Mouse (Mus musculus): ENCODE data around the gene Micall1. TPM values are rescaled to one million over a fixed set of nuclear protein-coding genes. Genes with fewer than 3 reads are reported as not detected.

Micall1 gene
- 18.8 and 23.8 TPM in 2 replicates for polyA plus RNA-seq (2012; rRNA removed)

DNA sequence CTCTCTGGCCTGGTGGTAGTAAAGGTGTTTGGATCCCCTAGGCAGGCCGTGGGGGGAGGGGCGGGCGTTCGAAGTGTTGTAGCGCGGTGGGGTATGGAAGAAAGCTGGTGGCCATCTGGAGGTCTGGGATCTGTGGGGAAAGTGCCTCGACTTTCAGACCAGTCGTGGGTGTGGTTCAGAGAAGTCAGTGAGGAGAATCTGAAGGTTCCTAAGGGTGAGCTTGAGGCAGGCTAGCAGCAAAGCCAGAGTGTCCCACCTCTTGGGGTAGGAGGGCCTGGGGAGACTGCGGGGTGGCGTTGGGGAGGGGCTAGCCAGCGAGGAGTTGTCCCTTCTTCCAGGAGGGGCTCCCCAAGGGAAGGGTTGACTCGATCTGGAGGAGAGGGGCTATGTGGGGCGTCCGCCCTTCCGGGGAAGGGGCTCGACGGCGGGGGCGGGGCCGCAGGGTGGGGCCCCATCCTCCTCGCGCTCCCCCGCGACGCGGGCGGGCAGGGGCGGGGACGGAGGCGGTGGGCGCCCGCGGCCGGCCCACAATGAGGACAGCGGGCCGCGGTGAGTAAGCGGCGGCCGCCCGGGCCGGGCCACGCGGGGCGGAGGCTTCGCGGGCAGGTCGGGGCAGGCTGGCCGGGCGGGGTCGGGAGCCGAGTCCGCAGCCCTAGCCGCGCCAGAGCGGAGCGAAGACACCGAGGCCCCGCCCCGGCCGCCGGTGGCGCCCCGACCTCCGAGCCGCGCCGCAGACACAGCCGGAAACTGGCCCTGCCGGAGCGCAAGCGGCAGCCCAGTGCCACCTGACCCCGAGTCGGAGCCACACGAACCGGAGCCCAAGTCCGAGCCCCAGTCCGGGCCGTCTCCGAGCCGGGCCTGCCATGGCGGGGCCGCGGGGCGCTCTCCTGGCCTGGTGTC, at the start of gene Micall1:
TSS of gene Micall1 (plus strand) at position 478 of the 900 bp plus-strand sequence.
- peak within 1 kb of the TSS; percentile 86 for H3K27ac ChIP-seq (ENCODE audit: insufficient read depth, low read depth, low read length)
- H3K4me3 ChIP-seq (ENCODE audit: low read depth, low read length), result peak within 1 kb of the TSS; percentile 94
- no peaks in the 10 kb centered on the region for H3K36me3 ChIP-seq (ENCODE audit: control insufficient read depth, insufficient read depth, low read length)
- H3K4me1 ChIP-seq (ENCODE audit: control insufficient read depth, insufficient read depth, insufficient read length, low read length), result peaks cover 16% of the 10 kb centered on the region; the same call in 1 of the 2 replicates
- WGBS, result 1% methylated on average over 78 of the region's 85 CpGs
- peak; percentile 68; the same call in 1 of the 2 replicates for TF ChIP-seq POLR2A (IDR thresholded peaks at IDR 0.05; ENCODE audit: low read depth, low read length)
- TF ChIP-seq CTCF (IDR thresholded peaks at IDR 0.05; ENCODE audit: extremely low read depth, insufficient read length, insufficient replicate concordance, low read depth, low read length), result no peak
- H3K27me3 ChIP-seq (ENCODE audit: control insufficient read depth, insufficient read depth, low read length), result no peaks in the 10 kb centered on the region

DNA sequence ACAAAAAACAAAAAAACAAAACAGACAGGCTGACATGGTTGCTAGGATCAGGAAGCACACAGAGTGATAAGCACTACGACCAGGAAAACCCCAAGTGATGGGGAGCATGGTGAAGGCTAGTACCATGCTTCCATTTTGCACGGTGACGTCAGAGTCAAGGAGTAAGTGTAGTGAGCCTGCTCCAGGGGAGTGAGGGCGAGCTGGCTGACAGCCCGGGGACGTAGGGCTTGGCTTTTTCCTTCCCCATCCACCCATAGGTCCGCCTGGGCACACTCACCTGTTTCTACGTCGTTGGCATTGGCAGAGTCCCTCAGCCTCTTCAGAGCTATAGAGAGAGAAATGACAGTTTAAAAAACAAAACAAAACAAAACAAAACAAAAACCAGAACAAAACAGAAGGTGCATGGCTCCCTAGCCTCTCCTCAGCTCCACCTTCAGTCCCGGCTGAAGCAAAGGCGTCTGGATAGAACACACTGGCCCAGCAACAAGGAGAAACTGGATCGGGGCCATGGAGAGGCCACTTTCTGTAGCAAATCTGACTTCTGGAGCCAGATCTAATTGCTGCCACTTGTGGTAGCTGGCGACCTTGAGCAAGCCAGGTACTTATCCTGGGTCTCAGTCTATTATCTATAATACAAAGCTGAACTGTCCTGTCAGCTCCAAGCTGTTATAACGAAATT, 47.7 kb upstream of the Micall1 start:
- H3K36me3 ChIP-seq (ENCODE audit: control insufficient read depth, insufficient read depth, low read length), result peaks cover 37% of the 10 kb centered on the region
- peaks cover 8% of the 10 kb centered on the region for H3K4me1 ChIP-seq (ENCODE audit: control insufficient read depth, insufficient read depth, insufficient read length, low read length)
- no peaks in the 10 kb centered on the region for H3K27me3 ChIP-seq (ENCODE audit: control insufficient read depth, insufficient read depth, low read length)
- TF ChIP-seq CTCF (IDR thresholded peaks at IDR 0.05; ENCODE audit: extremely low read depth, insufficient read length, insufficient replicate concordance, low read depth, low read length), result no peak
- TF ChIP-seq POLR2A (IDR thresholded peaks at IDR 0.05; ENCODE audit: low read depth, low read length), result no peak
- no peak overlapping the region for H3K27ac ChIP-seq (ENCODE audit: insufficient read depth, low read depth, low read length)
- WGBS, result 57% methylated on average over 14 of the region's 14 CpGs
- no peak overlapping the region for H3K4me3 ChIP-seq (ENCODE audit: low read depth, low read length)

DNA sequence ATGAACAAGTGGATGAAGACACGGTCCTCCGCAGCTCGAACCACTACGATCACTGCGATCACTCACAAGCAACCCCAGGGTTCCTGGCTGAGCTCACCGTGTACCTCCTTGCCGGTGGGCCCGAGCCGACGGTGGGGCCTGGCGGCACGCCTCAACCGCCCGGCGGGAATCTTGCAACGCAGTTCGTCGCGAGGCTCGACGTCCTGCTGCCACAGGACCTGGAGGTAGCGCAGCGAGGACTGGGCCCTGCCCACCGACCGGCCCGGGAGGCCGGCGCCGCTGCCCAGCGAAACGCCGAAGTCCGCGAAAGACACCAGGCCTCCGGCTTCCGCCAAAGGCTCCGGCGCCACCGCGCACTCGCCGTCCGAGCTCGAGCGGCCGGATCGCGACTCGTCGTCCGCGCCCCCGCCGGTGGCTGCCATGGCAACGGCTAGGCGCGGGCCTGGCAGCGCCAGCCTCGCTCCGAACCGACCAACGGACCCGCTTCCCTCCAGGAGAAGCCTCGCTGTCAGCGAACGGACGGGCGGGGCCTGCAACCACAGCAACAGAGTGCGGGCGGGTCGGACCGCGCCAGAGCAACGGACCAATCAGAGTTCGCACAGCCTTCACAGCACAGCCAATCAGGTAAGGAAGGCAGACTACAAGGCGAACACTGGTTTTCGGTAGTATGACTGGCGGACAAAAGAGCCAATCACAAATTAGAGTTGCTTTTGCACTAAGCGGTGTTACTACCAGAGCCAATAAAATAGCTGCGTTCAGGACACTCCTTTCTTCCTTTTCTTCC, 46.1 kb upstream of the Micall1 start, which contains the start of gene Ankrd54:
TSS of gene Ankrd54 (minus strand) at position 518 of the 784 bp plus-strand sequence.
- Histone ChIP-seq H3K27me3 (ENCODE audit: control insufficient read depth, insufficient read depth, low read length) (no peaks in the 10 kb centered on the region), H3K27ac (ENCODE audit: insufficient read depth, low read depth, low read length) (peak within 1 kb of the TSS; percentile 31), H3K4me3 (ENCODE audit: low read depth, low read length) (peak within 1 kb of the TSS; percentile 75), H3K4me1 (ENCODE audit: control insufficient read depth, insufficient read depth, insufficient read length, low read length) (peaks cover 13% of the 10 kb centered on the region), H3K36me3 (ENCODE audit: control insufficient read depth, insufficient read depth, low read length) (peaks cover 27% of the 10 kb centered on the region)
- TF ChIP-seq POLR2A (IDR thresholded peaks at IDR 0.05; ENCODE audit: low read depth, low read length), result peak; percentile 73
- TF ChIP-seq CTCF (IDR thresholded peaks at IDR 0.05; ENCODE audit: extremely low read depth, insufficient read length, insufficient replicate concordance, low read depth, low read length), result no peak
- under 1% methylated on average over 80 of the region's 80 CpGs for WGBS

DNA sequence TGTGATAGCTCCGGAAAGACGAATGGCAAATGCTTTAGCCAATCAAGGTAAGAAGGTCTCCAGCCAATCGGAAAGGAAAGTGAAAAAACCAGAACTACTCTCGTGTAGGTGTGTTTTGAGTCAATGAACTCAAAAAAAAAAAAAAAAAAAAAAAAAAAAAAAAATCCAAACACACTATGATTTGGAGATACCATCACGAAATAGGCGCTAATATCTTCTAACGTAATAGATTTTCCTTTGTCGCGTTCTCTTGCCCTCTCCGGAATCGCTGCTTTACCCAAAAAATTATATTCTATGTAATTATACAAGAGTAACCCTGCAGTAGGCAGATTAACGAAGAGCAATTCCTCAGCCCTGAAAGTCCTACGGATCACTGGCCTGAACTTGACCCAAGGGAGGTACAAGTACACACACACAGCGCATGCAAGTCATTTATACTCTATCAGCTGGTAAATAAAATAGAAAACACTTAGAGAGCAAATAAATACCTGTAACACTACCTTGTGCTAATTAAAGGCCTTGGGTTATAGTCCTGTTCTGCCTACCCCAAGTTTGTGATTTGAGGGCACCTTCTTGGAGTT, 45.4 kb upstream of the Micall1 start:
- H3K36me3 ChIP-seq (ENCODE audit: control insufficient read depth, insufficient read depth, low read length), result peaks cover 21% of the 10 kb centered on the region
- no peaks in the 10 kb centered on the region for H3K27me3 ChIP-seq (ENCODE audit: control insufficient read depth, insufficient read depth, low read length)
- peaks cover 18% of the 10 kb centered on the region for H3K4me1 ChIP-seq (ENCODE audit: control insufficient read depth, insufficient read depth, insufficient read length, low read length)
- no peak overlapping the region for H3K4me3 ChIP-seq (ENCODE audit: low read depth, low read length)
- WGBS, result 4% methylated on average over 14 of the region's 14 CpGs
- 0 out of 2 replicates have a peak overlapping the region, but pooled peaks have one; percentile 6 for H3K27ac ChIP-seq (ENCODE audit: insufficient read depth, low read depth, low read length)
- TF ChIP-seq CTCF (IDR thresholded peaks at IDR 0.05; ENCODE audit: extremely low read depth, insufficient read length, insufficient replicate concordance, low read depth, low read length), result no peak
- TF ChIP-seq POLR2A (IDR thresholded peaks at IDR 0.05; ENCODE audit: low read depth, low read length), result no peak

DNA sequence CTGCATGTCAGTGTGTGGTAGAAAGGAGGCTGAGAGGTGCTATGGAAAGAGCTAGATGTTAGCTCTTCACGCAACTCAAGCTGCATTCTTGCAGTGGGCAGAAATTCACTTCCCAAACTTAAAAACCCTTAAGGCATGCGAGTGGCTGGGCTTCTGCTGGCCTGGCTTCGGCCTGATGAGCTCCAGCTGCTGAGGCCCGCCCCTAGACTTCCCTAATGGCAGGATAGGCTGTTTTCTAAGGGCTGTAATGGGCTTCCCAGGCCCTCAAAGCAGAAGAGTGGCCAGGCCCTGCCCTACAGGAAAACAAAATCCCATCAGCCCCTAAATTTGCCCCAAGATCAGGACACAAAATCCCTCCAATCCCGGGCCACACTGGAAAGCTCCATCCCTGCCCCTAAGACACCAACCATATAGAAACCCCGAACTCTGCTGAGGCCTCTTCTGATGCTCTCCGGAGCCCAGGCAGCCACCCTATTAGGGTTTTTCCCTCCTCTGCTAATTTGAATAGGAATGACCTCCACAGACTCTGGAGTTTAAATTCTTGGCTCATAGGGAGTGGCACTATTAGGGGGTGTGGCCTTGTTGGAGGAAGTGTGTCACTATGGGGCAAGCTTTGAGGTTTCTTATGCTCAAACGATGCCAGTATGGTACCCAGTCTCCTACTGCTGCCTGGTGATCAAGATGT, 43.5 kb upstream of the Micall1 start:
- TF ChIP-seq POLR2A (IDR thresholded peaks at IDR 0.05; ENCODE audit: low read depth, low read length), result no peak
- no peak for TF ChIP-seq CTCF (IDR thresholded peaks at IDR 0.05; ENCODE audit: extremely low read depth, insufficient read length, insufficient replicate concordance, low read depth, low read length)
- peaks cover 23% of the 10 kb centered on the region for H3K4me1 ChIP-seq (ENCODE audit: control insufficient read depth, insufficient read depth, insufficient read length, low read length)
- peaks cover 2% of the 10 kb centered on the region for H3K36me3 ChIP-seq (ENCODE audit: control insufficient read depth, insufficient read depth, low read length)
- H3K27me3 ChIP-seq (ENCODE audit: control insufficient read depth, insufficient read depth, low read length), result no peaks in the 10 kb centered on the region
- WGBS, result 47% methylated on average over 8 of the region's 8 CpGs
- H3K4me3 ChIP-seq (ENCODE audit: low read depth, low read length), result no peak overlapping the region
- H3K27ac ChIP-seq (ENCODE audit: insufficient read depth, low read depth, low read length), result no peak overlapping the region

DNA sequence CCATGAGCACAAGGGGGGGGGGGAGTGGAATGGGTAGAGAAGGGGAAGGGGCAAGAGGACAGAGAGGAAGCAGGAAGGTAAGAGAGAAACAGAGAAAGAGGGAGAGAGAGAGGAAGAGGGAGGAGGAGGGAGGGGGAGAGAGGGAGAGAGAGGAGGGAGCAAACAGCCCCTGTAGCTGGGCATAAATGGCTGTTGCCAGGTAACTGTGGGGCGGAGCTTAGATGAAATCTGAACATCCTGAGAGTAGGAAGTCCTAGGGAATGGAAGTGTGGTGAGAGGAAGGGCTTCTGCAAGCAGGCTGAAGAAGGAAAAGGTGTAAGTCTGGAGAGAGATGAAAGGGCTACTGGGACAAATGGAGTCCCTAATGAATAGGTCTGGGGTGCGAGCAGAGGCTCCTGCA, 42.4 kb upstream of the Micall1 start:
- Histone ChIP-seq H3K27ac (ENCODE audit: insufficient read depth, low read depth, low read length) (no peak overlapping the region), H3K4me1 (ENCODE audit: control insufficient read depth, insufficient read depth, insufficient read length, low read length) (peaks cover 23% of the 10 kb centered on the region), H3K27me3 (ENCODE audit: control insufficient read depth, insufficient read depth, low read length) (no peaks in the 10 kb centered on the region), H3K36me3 (ENCODE audit: control insufficient read depth, insufficient read depth, low read length) (no peaks in the 10 kb centered on the region), H3K4me3 (ENCODE audit: low read depth, low read length) (no peak overlapping the region)
- WGBS, result 82% methylated on average over 2 of the region's 2 CpGs
- TF ChIP-seq CTCF (IDR thresholded peaks at IDR 0.05; ENCODE audit: extremely low read depth, insufficient read length, insufficient replicate concordance, low read depth, low read length) (no peak), POLR2A (IDR thresholded peaks at IDR 0.05; ENCODE audit: low read depth, low read length) (no peak)

Measured in small intestine, adult 2 months (tissue).